Mouse (Mus musculus): ENCODE measurements around the gene AC140267.1.

Gene AC140267.1

GRCm38 (mm10) chr15:80263610-80264575, 28.3 kb downstream of the AC140267.1 start, which contains the start of gene Rps19bp1:
Gene Rps19bp1, minus strand, starts transcription at chr15:80264315.
- DNase-seq (ENCODE audit: low spot score) = peak; percentile 89

- DNase-seq (ENCODE audit: low spot score) = peak; percentile 83
Measured at GRCm38 (mm10) chr15:80266281-80266680, 30.6 kb downstream of the AC140267.1 start.

- no peak for DNase-seq (ENCODE audit: low spot score)
Measured at GRCm38 (mm10) chr15:80271858-80272396, 36.3 kb downstream of the AC140267.1 start.

GRCm38 (mm10) chr15:80277107-80277506, 41.5 kb downstream of the AC140267.1 start:
- no peak for DNase-seq (ENCODE audit: low spot score)

GRCm38 (mm10) chr15:80277625-80278024, 42.0 kb downstream of the AC140267.1 start:
- peak; percentile 68 for DNase-seq (ENCODE audit: low spot score)

GRCm38 (mm10) chr15:80278121-80278759, 42.6 kb downstream of the AC140267.1 start:
- DNase-seq (ENCODE audit: low spot score) = no peak

- DNase-seq (ENCODE audit: low spot score) = no peak
Measured at GRCm38 (mm10) chr15:80279053-80279452, 43.4 kb downstream of the AC140267.1 start.

- DNase-seq (ENCODE audit: low spot score) = no peak
Measured at GRCm38 (mm10) chr15:80280646-80281045, 45.0 kb downstream of the AC140267.1 start.
